ENCODE assay signal across 26 mouse cellular contexts in genomic region chr3:131274151-131274550, GRCm38 (mm10). TPM values are rescaled to one million over a fixed set of nuclear protein-coding genes. Genes with fewer than 3 reads are reported as not detected.
DNase-seq lines count a peak whose midpoint lies in the region; ATAC-seq and TF ChIP-seq lines count a peak whose summit lies in the region.
"Had no signal": no experiment of that assay in that cellular context is flagged by ENCODE, and none has a peak within 500 bp of the region (broad histone marks: within the 10 kb centered on the region; RNA-seq: fewer than 3 reads in every experiment).

No protein-coding gene starts in this region.

- ATAC-seq in lung, embryonic 14.5 days (ENCODE audit: insufficient read depth): peak; percentile 35; the same call in 1 of the 2 replicates
- peak; percentile 71 for ATAC-seq in lung, embryonic 16.5 days (ENCODE audit: low read depth)
- no peak for ATAC-seq in frontal cortex, adult (ENCODE audit: low TSS enrichment)
- ATAC-seq: CD4-positive, CD25-positive, alpha-beta regulatory T cell, adult 4 months; forebrain, embryonic 15.5 days had no signal

- no peak overlapping the region for H3K4me2 ChIP-seq in lung, embryonic 14.5 days
- no peak overlapping the region for H3K4me2 ChIP-seq in lung, embryonic 16.5 days (ENCODE audit: low read depth, low read length)
- H3K4me2 ChIP-seq: embryonic facial prominence, embryonic 13.5 days; forebrain, embryonic 12.5 days; forebrain, embryonic 15.5 days; heart, embryonic 11.5 days; hindbrain, embryonic 12.5 days; hindbrain, embryonic 15.5 days had no signal

- H3K9ac ChIP-seq in lung, embryonic 14.5 days: no peak overlapping the region
- H3K9ac ChIP-seq in lung, embryonic 16.5 days (ENCODE audit: low read length): no peak overlapping the region
- H3K9ac ChIP-seq: embryonic facial prominence, embryonic 13.5 days; forebrain, embryonic 12.5 days; forebrain, embryonic 15.5 days; hindbrain, embryonic 12.5 days; hindbrain, embryonic 15.5 days had no signal

- H3K4me1 ChIP-seq in lung, embryonic 14.5 days (ENCODE audit: insufficient read depth): peaks cover 2% of the 10 kb centered on the region; the same call in 1 of the 2 replicates
- H3K4me1 ChIP-seq in lung, adult 2 months (ENCODE audit: control insufficient read depth, insufficient read depth, low read length): peaks cover 6% of the 10 kb centered on the region; the same call in 1 of the 2 replicates
- H3K4me1 ChIP-seq in lung, embryonic 16.5 days (replicated peaks; ENCODE audit: control insufficient read depth, insufficient read depth, low read length): peaks cover 13% of the 10 kb centered on the region
- H3K4me1 ChIP-seq: forebrain, embryonic 15.5 days had no signal

- H3K36me3 ChIP-seq in lung, embryonic 14.5 days (ENCODE audit: insufficient read depth): no peaks in the 10 kb centered on the region
- H3K36me3 ChIP-seq in lung, embryonic 16.5 days (ENCODE audit: control insufficient read depth, insufficient read depth, low read length): no peaks in the 10 kb centered on the region
- H3K36me3 ChIP-seq: embryonic facial prominence, embryonic 10.5 days; embryonic facial prominence, embryonic 13.5 days; forebrain, embryonic 12.5 days; forebrain, embryonic 15.5 days; hindbrain, embryonic 12.5 days; hindbrain, embryonic 15.5 days had no signal

- H3K27me3 ChIP-seq in lung, embryonic 14.5 days (ENCODE audit: insufficient read depth, low read length): no peaks in the 10 kb centered on the region
- H3K27me3 ChIP-seq in lung, embryonic 16.5 days (ENCODE audit: control insufficient read depth, insufficient read depth, low read depth, low read length): no peaks in the 10 kb centered on the region
- H3K27me3 ChIP-seq: embryonic facial prominence, embryonic 13.5 days; forebrain, embryonic 12.5 days; forebrain, embryonic 15.5 days had no signal

- peak; percentile 65 for DNase-seq in lung, embryonic 14.5 days
- no peak for DNase-seq in lung, adult 2 months
- DNase-seq in lung, postnatal 14 days: peak; percentile 34
- peak; percentile 46 to 83 for DNase-seq in lung, postnatal 4 days
- DNase-seq in testis, postnatal 10 days (ENCODE audit: low spot score): no peak
- no peak for DNase-seq in thymus, postnatal 4 days
- DNase-seq: adrenal gland, postnatal 10 days; cerebellum, adult 11 months; cerebellum, adult 2 months; cerebellum, adult 9-11 months; cerebellum, postnatal 25 days; embryo, embryonic 11 days; gastrocnemius, adult 2 months; gastrocnemius, postnatal 14 days; heart, adult 11 months had no signal

- WGBS in lung, embryonic 14.5 days: 63% methylated on average over 4 of the region's 4 CpGs
- WGBS in lung, adult 2 months: 74% methylated on average over 4 of the region's 4 CpGs
- 63% methylated on average over 4 of the region's 4 CpGs for WGBS in lung, embryonic 16.5 days

- TF ChIP-seq POLR2A in lung, adult 2 months (IDR thresholded peaks at IDR 0.05; ENCODE audit: borderline replicate concordance, extremely low read depth, low read depth, low read length): no peak

- H3K4me3 ChIP-seq in lung, embryonic 14.5 days (ENCODE audit: low read depth, low read length): no peak overlapping the region
- no peak overlapping the region for H3K4me3 ChIP-seq in lung, adult 2 months (replicated peaks; ENCODE audit: extremely low read depth, low read depth, low read length)
- no peak overlapping the region for H3K4me3 ChIP-seq in lung, embryonic 16.5 days (ENCODE audit: low read length)
- H3K4me3 ChIP-seq: embryonic facial prominence, embryonic 10.5 days; embryonic facial prominence, embryonic 13.5 days; erythroblast, embryonic 14.5 days; forebrain, embryonic 12.5 days; forebrain, embryonic 15.5 days; gastrocnemius, adult 2 months; hindbrain, embryonic 12.5 days; hindbrain, embryonic 15.5 days had no signal

- H3K9me3 ChIP-seq in lung, embryonic 14.5 days (ENCODE audit: low read depth, low read length): no peaks in the 10 kb centered on the region
- no peaks in the 10 kb centered on the region for H3K9me3 ChIP-seq in lung, embryonic 16.5 days (ENCODE audit: control insufficient read depth, low read length)
- H3K9me3 ChIP-seq: embryonic facial prominence, embryonic 13.5 days; forebrain, embryonic 15.5 days; hindbrain, embryonic 12.5 days; hindbrain, embryonic 15.5 days had no signal

- no peak overlapping the region for H3K27ac ChIP-seq in lung, embryonic 14.5 days (ENCODE audit: low read depth)
- H3K27ac ChIP-seq in lung, embryonic 16.5 days (ENCODE audit: low read length): no peak overlapping the region
- H3K27ac ChIP-seq: embryonic facial prominence, embryonic 10.5 days; embryonic facial prominence, embryonic 13.5 days; forebrain, embryonic 12.5 days; forebrain, embryonic 15.5 days; gastrocnemius, adult 2 months; hindbrain, embryonic 12.5 days; hindbrain, embryonic 15.5 days had no signal

- TF ChIP-seq CTCF in lung, embryonic 14.5 days (IDR thresholded peaks at IDR 0.05; ENCODE audit: low read depth): no peak
- TF ChIP-seq CTCF in lung, adult 2 months (IDR thresholded peaks at IDR 0.05; ENCODE audit: insufficient read depth, low read length): no peak

RNA-seq across cellular contexts. Expression of gene Hadh, which starts 2.2 kb away (rescaled TPM):
- polyA plus RNA-seq in lung, embryonic 14.5 days (2014; fragmentation: Nextera tagmentation; extraction: Ambion mirVana): 113 and 115 TPM in 2 replicates
- 79.7 and 113 TPM in 2 replicates for polyA plus RNA-seq in lung, adult 2 months (2012; rRNA removed)
- polyA plus RNA-seq in lung, embryonic 16.5 days (2015; fragmentation: Nextera tagmentation; extraction: Ambion mirVana): 121 and 123 TPM in 2 replicates

RNA-seq across cellular contexts. Expression of gene Cyp2u1, which starts 28.9 kb away (rescaled TPM):
- 1.9 TPM in 2 replicates for polyA plus RNA-seq in lung, embryonic 14.5 days (2014; fragmentation: Nextera tagmentation; extraction: Ambion mirVana)
- 2.7 TPM in 2 replicates for polyA plus RNA-seq in lung, adult 2 months (2012; rRNA removed)
- polyA plus RNA-seq in lung, embryonic 16.5 days (2015; fragmentation: Nextera tagmentation; extraction: Ambion mirVana): 1.6 and 2.7 TPM in 2 replicates
- polyA plus RNA-seq: erythroblast, embryonic 14.5 days had no signal

Comparison
In these comparisons a context has a peak if more than half of its experiments do, and no peak if none do; other contexts are left out.
1. DNase-seq: peak in lung, embryonic 14.5 days (single experiment), lung, postnatal 14 days (single experiment) and lung, postnatal 4 days (2 of 2); none in lung, adult 2 months (single experiment), testis, postnatal 10 days (single experiment) and thymus, postnatal 4 days (single experiment).